Mouse (Mus musculus) liver, embryonic 15.5 days (tissue): ENCODE results near the gene 2210016F16Rik. TPM values are rescaled to one million over a fixed set of nuclear protein-coding genes. Genes with fewer than 3 reads are reported as not detected.
"Not testable (repeated sequence)": the region's sequence is repeated elsewhere in the genome, so short reads cannot be mapped to it uniquely, and the experiment has no call there.

Experiments used
- ATAC-seq: fragments of 200-750 bp; cut with Nextera tagmentation; 2 replicates; pipeline ENCODE4 v1.8.0; 2017; ENCODE audit warnings: moderate number of reproducible peaks, mild to moderate bottlenecking, moderate library complexity; ENCODE audit not compliant: insufficient read depth
- H3K27ac ChIP-seq: fragments of 300-500 bp; sonication (generic); replicated peaks from 2 replicates; pipeline ENCODE4 v1.5.1; 2015; ENCODE audit warnings: mild to moderate bottlenecking, inconsistent platforms
- H3K27me3 ChIP-seq: fragments of 300-500 bp; sonication (generic); 2 replicates; pipeline ENCODE4 v1.6.1; 2015; ENCODE audit warnings: mild to moderate bottlenecking, inconsistent platforms
- H3K36me3 ChIP-seq: fragments of 300-500 bp; sonication (generic); replicated peaks from 2 replicates; pipeline ENCODE4 v1.6.1; 2015; ENCODE audit warnings: moderate library complexity, mild to moderate bottlenecking, inconsistent platforms
- H3K4me1 ChIP-seq: fragments of 300-500 bp; sonication (generic); replicated peaks from 2 replicates; pipeline ENCODE4 v1.6.1; 2015; ENCODE audit warnings: inconsistent platforms
- H3K4me2 ChIP-seq: fragments of 300-500 bp; sonication (generic); 2 replicates; pipeline ENCODE4 v1.6.1; 2015; ENCODE audit warnings: moderate library complexity, mild to moderate bottlenecking, inconsistent platforms
- H3K4me3 ChIP-seq: fragments of 300-500 bp; sonication (generic); replicated peaks from 2 replicates; pipeline ENCODE4 v1.5.1; 2015; ENCODE audit warnings: mild to moderate bottlenecking, inconsistent platforms
- H3K9ac ChIP-seq: fragments of 300-500 bp; sonication (generic); 2 replicates; pipeline ENCODE4 v1.6.1; 2015; ENCODE audit warnings: moderate library complexity, mild to moderate bottlenecking, inconsistent platforms
- H3K9me3 ChIP-seq: fragments of 300-500 bp; sonication (generic); replicated peaks from 2 replicates; pipeline ENCODE4 v1.6.1; 2016; ENCODE audit warnings: inconsistent platforms
- WGBS: fragments of 180-500 bp; shearing (Covaris S2); methylation state at CpG from one replicate; pipeline ENCODE4 v1.1.7; 2015; ENCODE audit warnings: mixed read lengths; ENCODE audit not compliant: insufficient replicate concordance; 5-methylcytosine and 5-hydroxymethylcytosine counted together
- polyA plus RNA-seq: library from polyadenylated mRNA; unstranded; fragments of >200 nt; fragmentation: Nextera tagmentation; extraction: Ambion mirVana; gene quantifications from 2 replicates; pipeline ENCODE4 v1.2.1, GENCODE M21; 2015

The 2210016F16Rik gene
- polyA plus RNA-seq, 1 experiment from 2014 or later: 17.5 TPM

DNA sequence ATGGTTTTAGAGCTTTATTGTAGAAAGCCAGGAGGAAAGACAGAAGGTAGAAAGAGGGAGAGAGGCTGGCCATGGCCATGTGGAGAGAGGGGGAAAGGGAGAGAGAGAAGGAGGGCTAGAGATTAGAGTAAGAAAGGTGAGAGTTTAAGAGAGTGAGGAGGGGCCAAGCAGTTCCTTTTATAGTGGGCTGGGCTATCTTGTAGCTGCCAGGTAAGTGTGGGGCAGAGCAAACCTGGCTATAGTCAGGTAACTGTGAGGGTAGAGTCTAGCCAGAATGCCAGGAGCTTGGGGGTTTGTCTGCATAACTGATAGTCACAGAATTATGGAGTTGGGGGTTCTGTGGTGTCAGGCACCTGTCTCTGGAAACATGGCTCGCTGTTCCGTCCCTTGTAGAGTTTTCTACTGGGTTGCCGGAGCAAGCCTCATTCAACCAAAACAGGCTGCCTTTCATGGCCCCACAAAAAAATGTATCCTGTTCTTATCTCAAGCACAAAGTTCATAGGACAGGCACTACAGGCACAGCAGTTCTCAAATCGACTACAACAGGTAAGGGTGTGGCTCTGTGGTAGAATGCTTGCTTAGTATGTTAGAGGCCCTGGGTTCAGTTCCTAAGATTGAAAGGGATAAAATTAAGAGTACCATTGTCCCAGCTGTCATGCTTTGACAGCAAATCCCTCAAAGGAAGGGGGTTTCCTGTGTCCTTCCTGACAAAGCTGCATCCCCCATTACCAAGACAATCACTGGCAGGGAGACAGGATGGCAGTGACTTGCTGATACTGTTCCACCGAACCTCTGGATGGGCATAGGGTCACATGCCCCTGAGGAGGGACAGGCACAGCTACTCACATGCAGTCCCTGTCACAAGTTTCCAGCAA is 12.5 kb downstream of the 2210016F16Rik start:
- no peaks in the 10 kb centered on the region for H3K4me1 ChIP-seq
- no peaks in the 10 kb centered on the region for H3K36me3 ChIP-seq
- no peak overlapping the region for H3K27ac ChIP-seq
- 54% methylated on average over 5 of the region's 5 CpGs for WGBS
- no peak overlapping the region for H3K4me2 ChIP-seq
- no peaks in the 10 kb centered on the region for H3K27me3 ChIP-seq
- no peak overlapping the region for H3K9ac ChIP-seq
- no peak overlapping the region for H3K4me3 ChIP-seq
- no peak for ATAC-seq
- H3K9me3 ChIP-seq: peaks cover 11% of the 10 kb centered on the region; the same call in 1 of the 2 replicates

DNA sequence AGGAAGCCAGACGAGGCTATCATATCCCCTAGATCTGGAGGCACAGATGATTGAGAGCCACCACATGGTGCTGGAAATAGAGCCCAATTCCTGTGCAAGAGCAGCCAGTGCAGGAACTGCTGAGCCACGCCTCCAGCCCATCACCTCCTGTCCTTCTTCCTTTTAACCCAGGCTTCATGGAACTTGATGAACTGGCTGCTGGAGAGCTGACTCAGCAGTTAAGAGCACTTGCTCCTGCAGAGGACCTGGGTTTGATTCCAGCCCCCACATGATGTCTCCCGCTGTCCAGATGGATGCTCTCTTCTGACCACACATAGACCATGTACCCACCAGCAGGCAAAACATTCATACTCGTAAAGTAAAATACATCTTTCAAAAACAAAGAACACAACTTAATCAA is 16.2 kb downstream of the 2210016F16Rik start:
- Histone ChIP-seq H3K4me2 (no peak overlapping the region), H3K9ac (no peak overlapping the region)
- no peak for ATAC-seq

DNA sequence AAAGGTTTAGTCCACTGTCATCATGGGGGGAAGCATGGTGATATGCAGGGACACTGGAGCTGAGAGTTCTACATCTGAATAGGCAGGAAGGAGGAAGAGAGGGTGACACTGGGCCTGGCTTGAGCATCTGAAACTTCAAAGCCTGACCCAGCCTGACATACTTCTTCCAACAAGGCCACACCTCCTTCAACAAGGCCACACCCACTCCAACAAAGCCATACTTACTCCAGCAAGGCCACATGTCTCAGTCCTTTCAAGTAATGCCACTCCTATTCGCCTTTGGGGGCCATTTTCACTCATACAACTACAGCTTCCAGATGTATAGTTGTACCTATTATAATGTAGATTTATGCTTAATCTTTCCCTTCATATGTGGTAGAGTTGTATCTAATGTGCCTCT is 17.4 kb downstream of the 2210016F16Rik start:
- no peak for ATAC-seq
- no peak overlapping the region for H3K4me2 ChIP-seq
- H3K4me1 ChIP-seq: no peaks in the 10 kb centered on the region
- H3K4me3 ChIP-seq: no peak overlapping the region
- 35% methylated on average over 1 of the region's 1 CpGs for WGBS
- no peaks in the 10 kb centered on the region for H3K9me3 ChIP-seq
- no peak overlapping the region for H3K27ac ChIP-seq
- H3K9ac ChIP-seq: no peak overlapping the region
- no peaks in the 10 kb centered on the region for H3K36me3 ChIP-seq
- no peaks in the 10 kb centered on the region for H3K27me3 ChIP-seq

More for the DNA sequence above, 16.2 kb downstream of the 2210016F16Rik start:
- Histone ChIP-seq H3K36me3 (no peaks in the 10 kb centered on the region), H3K9me3 (no peaks in the 10 kb centered on the region), H3K27me3 (no peaks in the 10 kb centered on the region), H3K4me1 (no peaks in the 10 kb centered on the region), H3K27ac (no peak overlapping the region), H3K4me3 (no peak overlapping the region)
- 42% methylated on average over 4 of the region's 4 CpGs for WGBS

DNA sequence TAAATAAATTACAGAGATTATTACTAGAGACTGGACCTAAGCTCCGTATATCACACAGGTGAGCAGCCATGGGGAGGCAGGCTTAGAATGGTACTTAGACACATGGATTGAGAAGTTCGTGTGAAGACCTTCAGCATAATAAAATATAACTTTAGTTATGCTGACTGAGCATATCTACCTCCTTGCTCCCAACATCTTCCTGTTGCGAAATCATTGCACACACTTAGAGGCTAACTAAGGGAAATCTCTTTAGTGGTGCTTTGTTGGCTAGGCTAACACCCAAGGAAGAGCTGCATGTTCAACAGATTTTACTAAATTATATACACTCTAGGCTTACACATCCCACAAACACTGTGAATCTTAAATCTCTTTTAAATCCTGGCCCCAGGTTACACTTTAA is 18.7 kb downstream of the 2210016F16Rik start:
- Histone ChIP-seq H3K27me3 (no peaks in the 10 kb centered on the region), H3K4me3 (no peak overlapping the region), H3K27ac (no peak overlapping the region), H3K4me1 (no peaks in the 10 kb centered on the region), H3K4me2 (no peak overlapping the region), H3K9ac (no peak overlapping the region), H3K9me3 (no peaks in the 10 kb centered on the region), H3K36me3 (no peaks in the 10 kb centered on the region)
- no peak for ATAC-seq
- 58% methylated on average over 3 of the region's 3 CpGs for WGBS

DNA sequence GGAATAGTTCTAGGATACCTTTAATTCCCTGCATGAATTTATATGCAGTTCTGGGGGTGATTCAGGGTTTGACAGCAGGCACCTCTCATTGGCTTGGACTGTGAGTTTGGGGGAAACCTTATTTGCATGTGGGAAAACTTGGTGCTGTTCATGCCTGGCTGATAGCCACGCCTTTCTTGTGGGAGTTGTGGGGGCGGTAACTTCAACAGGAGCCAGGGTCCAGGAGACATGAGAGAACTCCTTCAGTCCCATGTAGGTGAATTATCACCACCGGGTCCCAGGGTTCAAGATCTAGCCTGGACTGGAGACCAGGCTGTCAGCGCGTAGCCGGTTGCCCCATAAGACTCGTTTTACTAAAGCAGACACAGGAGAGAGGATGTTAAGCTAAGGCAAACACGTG is 19.8 kb downstream of the 2210016F16Rik start:
- not testable (repeated sequence) for H3K9ac ChIP-seq, H3K9me3 ChIP-seq, H3K36me3 ChIP-seq, H3K27ac ChIP-seq, ATAC-seq, H3K4me2 ChIP-seq, H3K4me1 ChIP-seq, H3K4me3 ChIP-seq, H3K27me3 ChIP-seq
- 68% methylated on average over 8 of the region's 8 CpGs for WGBS

DNA sequence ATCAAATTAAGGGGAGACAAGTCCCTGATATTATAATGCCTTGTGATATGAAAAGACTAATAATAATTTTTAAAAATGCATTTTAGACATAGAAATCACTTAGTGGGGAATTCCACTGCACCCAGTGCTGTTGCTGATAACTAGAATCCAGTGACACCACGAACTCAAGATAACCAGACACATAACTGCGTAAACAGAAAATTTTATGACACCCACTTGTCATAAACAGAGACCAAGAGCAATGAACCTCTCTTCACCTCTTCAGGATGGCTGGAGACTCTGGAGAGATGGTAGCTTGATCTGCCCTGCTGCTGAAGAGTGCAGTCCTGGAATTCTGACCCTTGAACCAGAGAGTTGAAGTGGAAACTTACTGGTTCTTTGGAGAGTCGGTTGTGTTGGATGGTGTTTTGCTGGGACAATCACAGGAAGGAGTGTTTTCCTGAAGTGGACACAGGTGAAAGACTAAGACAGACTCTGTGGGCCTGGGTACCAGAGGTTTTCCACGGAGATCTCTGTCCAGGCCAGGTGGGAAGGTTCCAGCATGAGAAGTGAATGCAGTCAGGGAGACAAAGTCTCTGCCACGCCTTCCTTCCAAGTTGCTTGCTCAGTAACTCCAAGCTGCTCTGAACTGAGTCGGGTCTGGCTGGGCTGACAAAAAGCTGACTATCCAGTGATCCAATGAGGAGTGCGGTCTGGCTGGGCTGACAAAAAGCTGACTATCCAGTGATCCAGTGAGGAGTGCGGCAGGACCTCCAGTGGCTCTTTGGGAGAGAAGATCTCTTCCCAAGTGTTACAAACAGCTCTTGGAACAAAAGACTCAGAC is 20.5 kb downstream of the 2210016F16Rik start:
- H3K9ac ChIP-seq: no peak overlapping the region
- no peaks in the 10 kb centered on the region for H3K4me1 ChIP-seq
- H3K36me3 ChIP-seq: no peaks in the 10 kb centered on the region
- no peaks in the 10 kb centered on the region for H3K9me3 ChIP-seq
- no peak overlapping the region for H3K4me3 ChIP-seq
- no peak overlapping the region for H3K27ac ChIP-seq
- WGBS: 49% methylated on average over 8 of the region's 8 CpGs
- H3K27me3 ChIP-seq: no peaks in the 10 kb centered on the region
- H3K4me2 ChIP-seq: no peak overlapping the region
- ATAC-seq: no peak

DNA sequence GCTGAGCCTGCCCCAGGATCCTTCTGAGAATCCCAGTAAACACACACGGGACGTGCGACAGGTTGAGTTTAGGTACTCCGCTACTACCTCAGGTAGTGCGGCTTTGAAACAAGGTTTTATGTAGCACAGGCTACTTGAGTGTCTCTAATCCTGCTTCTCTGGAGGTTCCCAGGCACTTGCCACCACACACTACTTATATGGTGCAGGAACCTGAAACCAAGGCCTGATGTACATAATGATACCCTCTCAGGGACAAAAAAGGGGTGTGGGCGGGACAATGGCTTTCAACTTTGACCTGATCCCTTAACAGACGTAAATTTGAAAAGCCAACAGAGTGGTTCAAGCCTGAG is 25.7 kb downstream of the 2210016F16Rik start:
- 6% methylated on average over 7 of the region's 7 CpGs for WGBS
- Histone ChIP-seq H3K36me3 (no peaks in the 10 kb centered on the region), H3K9me3 (no peaks in the 10 kb centered on the region), H3K9ac (peak overlapping the region; percentile 43; the same call in 1 of the 2 replicates), H3K4me2 (peak overlapping the region; percentile 97), H3K27me3 (peaks cover 24% of the 10 kb centered on the region), H3K27ac (peak overlapping the region; percentile 39), H3K4me1 (peaks cover 11% of the 10 kb centered on the region), H3K4me3 (peak overlapping the region; percentile 64)
- peak; percentile 56 for ATAC-seq

DNA sequence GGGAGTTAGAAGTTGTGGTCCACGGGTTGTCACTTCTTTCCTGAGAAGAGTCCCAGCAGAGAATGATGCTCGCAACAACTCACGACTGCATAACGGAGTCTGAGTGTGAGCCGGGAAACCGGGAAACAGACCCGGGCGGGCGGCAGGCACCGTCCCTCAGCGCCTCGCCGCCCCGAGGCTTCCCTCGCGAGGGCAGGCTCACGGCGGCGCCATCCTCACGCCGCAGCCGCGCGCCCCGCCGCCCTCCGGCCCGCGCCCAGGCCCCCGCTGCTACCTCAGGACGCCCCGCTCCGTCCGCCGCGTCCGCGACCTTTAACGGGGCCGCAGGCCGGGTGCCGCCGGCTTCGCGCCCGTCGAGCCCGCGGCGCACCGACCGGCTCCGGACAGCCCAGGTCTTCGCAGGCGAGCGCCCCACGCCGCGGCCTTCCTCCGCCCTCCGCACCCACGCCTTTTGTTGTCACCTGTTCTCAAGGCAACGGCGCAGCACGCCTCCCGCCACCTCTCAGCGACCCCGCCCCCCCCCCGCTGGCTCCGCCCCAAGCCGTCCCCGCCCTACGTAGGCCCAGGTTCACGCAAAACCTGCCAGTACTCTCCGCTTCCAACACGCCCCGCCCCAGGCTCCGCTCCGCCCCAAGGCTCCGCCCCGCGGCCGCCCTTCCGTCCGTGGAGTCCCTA is 26.3 kb downstream of the 2210016F16Rik start, which contains the start of gene Kif27:
Gene Kif27, minus strand, starts transcription at position 494 of the 675 bp plus-strand sequence.
- Histone ChIP-seq H3K27ac (peak within 1 kb of the TSS; percentile 39), H3K9ac (peak within 1 kb of the TSS; percentile 48), H3K27me3 (peaks cover 24% of the 10 kb centered on the region), H3K36me3 (no peaks in the 10 kb centered on the region), H3K4me1 (peaks cover 11% of the 10 kb centered on the region), H3K9me3 (no peaks in the 10 kb centered on the region), H3K4me3 (peak within 1 kb of the TSS; percentile 64), H3K4me2 (peak within 1 kb of the TSS; percentile 97)
- peak; percentile 98 for ATAC-seq
- 1% methylated on average over 79 of the region's 85 CpGs for WGBS

DNA sequence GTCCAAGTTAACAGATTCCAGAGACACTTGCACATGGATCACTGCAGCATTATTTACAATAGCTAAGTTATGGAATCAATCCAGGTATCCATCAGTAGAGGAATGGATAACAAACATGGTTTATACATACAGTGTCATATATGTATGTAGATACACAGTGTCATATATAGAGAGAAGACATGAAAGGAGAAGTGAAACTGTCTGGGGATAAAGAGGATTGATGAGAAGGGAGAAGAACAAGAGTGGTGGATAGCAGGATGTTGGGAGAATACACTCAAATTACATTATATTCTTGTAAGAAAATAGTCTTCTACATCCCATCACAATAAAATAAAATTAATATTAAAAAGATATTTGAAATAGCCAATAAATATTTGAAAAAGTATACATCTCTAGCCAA is 32.0 kb downstream of the 2210016F16Rik start:
- H3K9ac ChIP-seq: no peak overlapping the region
- H3K36me3 ChIP-seq: no peaks in the 10 kb centered on the region
- peaks cover 16% of the 10 kb centered on the region for H3K27me3 ChIP-seq
- no peak overlapping the region for H3K4me2 ChIP-seq
- H3K4me3 ChIP-seq: no peak overlapping the region
- ATAC-seq: no peak
- no peak overlapping the region for H3K27ac ChIP-seq
- no peaks in the 10 kb centered on the region for H3K4me1 ChIP-seq
- no peaks in the 10 kb centered on the region for H3K9me3 ChIP-seq

DNA sequence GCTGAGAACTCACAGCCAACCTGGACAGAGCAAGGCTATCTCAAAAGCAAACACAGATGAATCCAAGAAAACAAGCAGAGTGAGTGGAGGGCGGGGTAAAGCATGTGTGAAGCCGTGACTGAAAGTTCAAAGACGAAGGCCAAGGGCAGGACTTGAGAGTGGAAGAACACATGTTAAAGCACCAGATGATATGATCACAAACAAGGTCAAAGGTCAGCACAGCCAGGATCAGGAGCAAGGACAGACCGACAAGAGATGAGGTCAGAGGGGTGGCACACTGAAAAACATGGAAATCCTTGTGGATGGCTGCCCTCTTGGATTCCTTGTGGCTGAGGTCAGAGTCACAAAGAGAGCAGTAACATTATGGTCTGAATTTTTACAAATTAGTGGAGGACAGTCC is 34.4 kb downstream of the 2210016F16Rik start:
- WGBS: 51% methylated on average over 4 of the region's 4 CpGs
- ATAC-seq: no peak
- Histone ChIP-seq H3K4me3 (no peak overlapping the region), H3K27me3 (no peaks in the 10 kb centered on the region), H3K4me1 (no peaks in the 10 kb centered on the region), H3K27ac (no peak overlapping the region), H3K36me3 (no peaks in the 10 kb centered on the region), H3K4me2 (no peak overlapping the region), H3K9me3 (no peaks in the 10 kb centered on the region), H3K9ac (no peak overlapping the region)

DNA sequence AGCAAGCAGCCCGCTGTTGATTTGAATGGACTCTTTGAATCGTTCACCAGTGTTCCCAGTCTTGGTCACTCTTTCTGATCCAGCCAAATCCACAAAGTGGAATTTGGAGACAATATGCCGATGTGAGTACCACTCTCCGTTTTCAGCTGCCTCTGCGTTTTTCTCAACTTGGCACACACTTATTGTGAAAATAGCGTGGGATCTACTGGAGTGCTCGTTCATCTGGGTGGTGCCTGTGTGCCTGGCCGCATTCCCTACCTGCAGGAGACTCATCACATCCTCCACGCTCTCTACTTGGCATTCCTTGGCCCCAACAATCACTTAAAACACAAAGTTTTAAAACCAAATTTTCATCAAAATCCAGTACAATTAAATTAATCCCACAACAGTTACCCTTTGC is 40.5 kb downstream of the 2210016F16Rik start:
- Histone ChIP-seq H3K4me1 (no peaks in the 10 kb centered on the region), H3K4me2 (no peak overlapping the region), H3K9ac (no peak overlapping the region), H3K4me3 (no peak overlapping the region), H3K9me3 (no peaks in the 10 kb centered on the region), H3K36me3 (no peaks in the 10 kb centered on the region), H3K27me3 (peaks cover 4% of the 10 kb centered on the region; the same call in 1 of the 2 replicates), H3K27ac (no peak overlapping the region)
- no peak for ATAC-seq
- 74% methylated on average over 9 of the region's 9 CpGs for WGBS
